Mouse (Mus musculus): ENCODE measurements around the gene Gm12830.

- TF ChIP-seq POLR2A (IDR thresholded peaks at IDR 0.05; ENCODE audit: insufficient read depth, low read depth, low read length) (no peak), CTCF (IDR thresholded peaks at IDR 0.05; ENCODE audit: insufficient read depth, low read depth, low read length) (no peak)
Measured at GRCm38 (mm10) chr4:114778716-114779474, 42.6 kb upstream of the Gm12830 start.

Measured in olfactory bulb, adult 2 months (tissue).